ENCODE assay signal across 8 mouse cellular contexts in genomic region chr7:99382088-99383000, GRCm38 (mm10). TPM values are rescaled to one million over a fixed set of nuclear protein-coding genes. Genes with fewer than 3 reads are reported as not detected.
A peak's percentile ranks its signal among the peaks of the same experiment; 100 is the strongest.
DNase-seq lines count a peak whose midpoint lies in the region; ATAC-seq and TF ChIP-seq lines count a peak whose summit lies in the region.
"Had no signal": no experiment of that assay in that cellular context is flagged by ENCODE, and none has a peak within 500 bp of the region (broad histone marks: within the 10 kb centered on the region; RNA-seq: fewer than 3 reads in every experiment).

No protein-coding gene starts in this region.

- H3K4me1 ChIP-seq in spleen, adult 2 months (ENCODE audit: control insufficient read depth, insufficient read depth, insufficient read length), result no peaks in the 10 kb centered on the region
- peaks cover 13% of the 10 kb centered on the region for H3K4me1 ChIP-seq in forebrain, embryonic 11.5 days (replicated peaks; ENCODE audit: control insufficient read depth, insufficient read depth, low read length)
- H3K4me1 ChIP-seq in kidney, embryonic 16.5 days (ENCODE audit: insufficient read depth, low read length), result peaks cover 53% of the 10 kb centered on the region
- H3K4me1 ChIP-seq in midbrain, embryonic 11.5 days (ENCODE audit: control insufficient read depth, insufficient read depth, low read length), result peaks cover 17% of the 10 kb centered on the region

- 0 out of 2 replicates have a peak, but pooled peaks have one; percentile 0 for ATAC-seq in forebrain, embryonic 11.5 days (replicated peaks; ENCODE audit: low FRiP score)
- no peak for ATAC-seq in kidney, embryonic 16.5 days (ENCODE audit: low FRiP score, low TSS enrichment)
- ATAC-seq in midbrain, embryonic 11.5 days (ENCODE audit: low FRiP score), result no peak

- H3K27me3 ChIP-seq in spleen, adult 2 months (ENCODE audit: control insufficient read depth, insufficient read depth, low read length), result 0 out of 2 replicates have a peak, but pooled peaks cover 6% of the 10 kb centered on the region
- H3K27me3 ChIP-seq in forebrain, embryonic 11.5 days (ENCODE audit: control insufficient read depth, insufficient read depth, low read length), result no peaks in the 10 kb centered on the region
- H3K27me3 ChIP-seq in kidney, embryonic 16.5 days (ENCODE audit: insufficient read depth, low read length), result no peaks in the 10 kb centered on the region
- no peaks in the 10 kb centered on the region; the same call in 1 of the 2 replicates for H3K27me3 ChIP-seq in midbrain, embryonic 11.5 days (ENCODE audit: control insufficient read depth, insufficient read depth, low read length)

- TF ChIP-seq POLR2A in spleen, adult 2 months (IDR thresholded peaks at IDR 0.05; ENCODE audit: low read depth, low read length), result no peak

- peak in 1 of 2 experiments; percentile 20 for DNase-seq in spleen, adult 2 months (ENCODE audit: low read depth in 1 of 2, low spot score in 2 of 2)
- DNase-seq in spleen, postnatal 36 days (ENCODE audit: low spot score in 2 of 2), result no peak
- no peak for DNase-seq in forebrain, embryonic 11.5 days (ENCODE audit: low spot score)
- peak; percentile 86 for DNase-seq in midbrain, embryonic 11.5 days (ENCODE audit: low spot score, missing footprints)
- no peak for DNase-seq in left cerebral cortex, postnatal 25 days (ENCODE audit: low spot score in 2 of 2)
- no peak for DNase-seq in gastrocnemius, postnatal 25 days

- no peaks in the 10 kb centered on the region for H3K36me3 ChIP-seq in spleen, adult 2 months (ENCODE audit: control insufficient read depth, insufficient read depth, low read length)
- no peaks in the 10 kb centered on the region for H3K36me3 ChIP-seq in forebrain, embryonic 11.5 days (ENCODE audit: control insufficient read depth, insufficient read depth, low read length)
- no peaks in the 10 kb centered on the region for H3K36me3 ChIP-seq in kidney, embryonic 16.5 days (ENCODE audit: insufficient read depth, low read length)
- no peaks in the 10 kb centered on the region for H3K36me3 ChIP-seq in midbrain, embryonic 11.5 days (ENCODE audit: control insufficient read depth, insufficient read depth, low read length)

- no peak overlapping the region for H3K27ac ChIP-seq in spleen, adult 2 months (ENCODE audit: insufficient read depth, low read length)
- no peak overlapping the region for H3K27ac ChIP-seq in forebrain, embryonic 11.5 days (ENCODE audit: low read depth, low read length)
- H3K27ac ChIP-seq in kidney, embryonic 16.5 days (ENCODE audit: low read length), result peak overlapping the region; percentile 84; the same call in 1 of the 2 replicates
- H3K27ac ChIP-seq in midbrain, embryonic 11.5 days (ENCODE audit: low read depth, low read length), result no peak overlapping the region; the same call in 1 of the 2 replicates

- intact Hi-C loops in left cerebral cortex, postnatal 25 days (cut with DNase I), result no loop called here

- TF ChIP-seq CTCF in spleen, adult 2 months (IDR thresholded peaks at IDR 0.05; ENCODE audit: extremely low read depth, insufficient read depth, insufficient read length, insufficient replicate concordance), result no peak

- peak overlapping the region; percentile 90 for H3K9ac ChIP-seq in forebrain, embryonic 11.5 days (ENCODE audit: low read length)
- peak overlapping the region; percentile 64 for H3K9ac ChIP-seq in kidney, embryonic 16.5 days (replicated peaks; ENCODE audit: low read length)
- H3K9ac ChIP-seq in midbrain, embryonic 11.5 days (ENCODE audit: low read length), result peak overlapping the region; percentile 79

- H3K4me3 ChIP-seq in spleen, adult 2 months (ENCODE audit: extremely low read depth, insufficient read depth, insufficient read length), result peak overlapping the region; percentile 64
- peak overlapping the region; percentile 47 for H3K4me3 ChIP-seq in forebrain, embryonic 11.5 days (ENCODE audit: low read depth, low read length)
- H3K4me3 ChIP-seq in kidney, embryonic 16.5 days (ENCODE audit: low read length), result peak overlapping the region; percentile 72
- H3K4me3 ChIP-seq in midbrain, embryonic 11.5 days (ENCODE audit: low read depth, low read length), result peak overlapping the region; percentile 53

- WGBS in spleen, adult 2 months, result 15% methylated on average over 30 of the region's 30 CpGs
- 11% methylated on average over 30 of the region's 30 CpGs for WGBS in forebrain, embryonic 11.5 days
- WGBS in kidney, embryonic 16.5 days, result 13% methylated on average over 30 of the region's 30 CpGs
- WGBS in midbrain, embryonic 11.5 days, result 12% methylated on average over 30 of the region's 30 CpGs

- H3K4me2 ChIP-seq in forebrain, embryonic 11.5 days (ENCODE audit: low read depth, low read length, severe bottlenecking), result peak overlapping the region; percentile 97
- peak overlapping the region; percentile 96 for H3K4me2 ChIP-seq in kidney, embryonic 16.5 days (replicated peaks; ENCODE audit: low read depth, low read length)
- peak overlapping the region; percentile 95 for H3K4me2 ChIP-seq in midbrain, embryonic 11.5 days

- H3K9me3 ChIP-seq in forebrain, embryonic 11.5 days (ENCODE audit: control insufficient read depth, low read length), result no peaks in the 10 kb centered on the region
- no peaks in the 10 kb centered on the region for H3K9me3 ChIP-seq in kidney, embryonic 16.5 days (ENCODE audit: low read length)
- no peaks in the 10 kb centered on the region for H3K9me3 ChIP-seq in midbrain, embryonic 11.5 days (ENCODE audit: control insufficient read depth, low read length)

RNA-seq across cellular contexts. Expression of gene Gdpd5, which starts 1.1 kb away (rescaled TPM):
- polyA plus RNA-seq in spleen, adult 2 months (2012; rRNA removed), result 12.0 and 14.8 TPM in 2 replicates
- polyA plus RNA-seq in forebrain, embryonic 11.5 days (2014; fragmentation: Nextera tagmentation; extraction: Ambion mirVana), result 18.6 and 19.1 TPM in 2 replicates
- 20.5 TPM in 2 replicates for polyA plus RNA-seq in kidney, embryonic 16.5 days (2015; fragmentation: Nextera tagmentation; extraction: Ambion mirVana)
- 16.2 and 16.7 TPM in 2 replicates for polyA plus RNA-seq in midbrain, embryonic 11.5 days (2014; fragmentation: Nextera tagmentation; extraction: Ambion mirVana)
- total RNA-seq in left cerebral cortex, postnatal 25 days (2021), result 10 to 100 TPM; 40.0 to 46.2 TPM
- 1 to 10 TPM; 2.6 to 3.0 TPM for total RNA-seq in gastrocnemius, postnatal 25 days (2021)
- total RNA-seq: common myeloid progenitor, adult 5-6 weeks had no signal

RNA-seq across cellular contexts. Expression of gene Serpinh1, which starts 29.3 kb away (rescaled TPM):
- polyA plus RNA-seq in spleen, adult 2 months (2012; rRNA removed), result 69.3 and 84.2 TPM in 2 replicates
- 239 and 255 TPM in 2 replicates for polyA plus RNA-seq in forebrain, embryonic 11.5 days (2014; fragmentation: Nextera tagmentation; extraction: Ambion mirVana)
- 1,752 and 1,857 TPM in 2 replicates for polyA plus RNA-seq in kidney, embryonic 16.5 days (2015; fragmentation: Nextera tagmentation; extraction: Ambion mirVana)
- polyA plus RNA-seq in midbrain, embryonic 11.5 days (2014; fragmentation: Nextera tagmentation; extraction: Ambion mirVana), result 202 and 210 TPM in 2 replicates
- total RNA-seq in left cerebral cortex, postnatal 25 days (2021), result 10 to 100 TPM; 34.9 TPM
- total RNA-seq in gastrocnemius, postnatal 25 days (2021), result 100 to 1,000 TPM; 123 to 166 TPM
